Mouse (Mus musculus) hindbrain, embryonic 14.5 days (tissue): Measurements from ENCODE around the gene Tbata. TPM values are rescaled to one million over a fixed set of nuclear protein-coding genes. Genes with fewer than 3 reads are reported as not detected.

Experiments
- ATAC-seq: fragments of 200-750 bp; cut with Nextera tagmentation; 2 replicates; pipeline ENCODE4 v1.8.0; 2017; ENCODE audit warnings: moderate number of reproducible peaks, mild to moderate bottlenecking, moderate TSS enrichment, moderate library complexity; ENCODE audit not compliant: low FRiP score
- DNase-seq: peaks from one replicate; pipeline ENCODE4 v3.0.0-alpha.2; 2015; ENCODE audit warnings: low spot score
- H3K27ac ChIP-seq: fragments of 300-500 bp; sonication (generic); 2 replicates; pipeline ENCODE4 v1.5.1; 2014; ENCODE audit warnings: mild to moderate bottlenecking, moderate library complexity
- H3K27me3 ChIP-seq: fragments of 300-500 bp; sonication (generic); 2 replicates; pipeline ENCODE4 v1.6.1; 2014; ENCODE audit warnings: mild to moderate bottlenecking, low read length, mixed read lengths; ENCODE audit not compliant: control insufficient read depth, insufficient read depth
- H3K36me3 ChIP-seq: fragments of 300-500 bp; sonication (generic); replicated peaks from 2 replicates; pipeline ENCODE4 v1.6.1; 2014; ENCODE audit not compliant: control insufficient read depth, insufficient read depth
- H3K4me1 ChIP-seq: fragments of 300-500 bp; sonication (generic); replicated peaks from 2 replicates; pipeline ENCODE4 v1.6.1; 2014; ENCODE audit warnings: antibody characterized with exemption, low read length, mixed read lengths; ENCODE audit not compliant: control insufficient read depth, insufficient read depth
- H3K4me2 ChIP-seq: fragments of 300-500 bp; sonication (generic); replicated peaks from 2 replicates; pipeline ENCODE4 v1.6.1; 2014; ENCODE audit warnings: mild to moderate bottlenecking, moderate library complexity
- H3K4me3 ChIP-seq: fragments of 300-500 bp; sonication (generic); replicated peaks from 2 replicates; pipeline ENCODE4 v1.5.1; 2014; ENCODE audit warnings: mild to moderate bottlenecking, low read length
- H3K9ac ChIP-seq: fragments of 300-500 bp; sonication (generic); 2 replicates; pipeline ENCODE4 v1.6.1; 2014
- H3K9me3 ChIP-seq: fragments of 300-500 bp; sonication (generic); 2 replicates; pipeline ENCODE4 v1.6.1; 2016; ENCODE audit warnings: low read length; ENCODE audit not compliant: control insufficient read depth
- WGBS: fragments of 180-500 bp; shearing (Covaris S2); extraction: QIAGEN DNeasy Blood & Tissue Kit; methylation state at CpG from one replicate; pipeline ENCODE4 v1.1.7; 2014; 5-methylcytosine and 5-hydroxymethylcytosine counted together
- polyA plus RNA-seq: library from polyadenylated mRNA; unstranded; fragments of >200 nt; fragmentation: Nextera tagmentation; extraction: Ambion mirVana; gene quantifications from 2 replicates; pipeline ENCODE4 v1.2.1, GENCODE M21; 2014

Gene Tbata
- polyA plus RNA-seq, 1 experiment from 2014 or later = not detected

GRCm38 (mm10) chr10:61215658-61216057, 43.9 kb downstream of the Tbata start:
- Histone ChIP-seq H3K4me2 (no peak overlapping the region), H3K27me3 (peaks cover 5% of the 10 kb centered on the region; the same call in 1 of the 2 replicates), H3K9ac (no peak overlapping the region), H3K4me3 (no peak overlapping the region), H3K9me3 (no peaks in the 10 kb centered on the region), H3K27ac (no peak overlapping the region), H3K4me1 (no peaks in the 10 kb centered on the region), H3K36me3 (no peaks in the 10 kb centered on the region)
- 96% methylated on average over 6 of the region's 6 CpGs for whole genome bisulfite sequencing
- no peak for DNase-seq
- no peak for ATAC-seq

GRCm38 (mm10) chr10:61216163-61216562, 44.4 kb downstream of the Tbata start:
- ATAC-seq (no peak), DNase-seq (no peak)
- Histone ChIP-seq H3K9me3 (no peaks in the 10 kb centered on the region), H3K27me3 (peaks cover 5% of the 10 kb centered on the region; the same call in 1 of the 2 replicates), H3K4me2 (no peak overlapping the region), H3K9ac (no peak overlapping the region), H3K4me3 (no peak overlapping the region), H3K36me3 (no peaks in the 10 kb centered on the region), H3K27ac (no peak overlapping the region), H3K4me1 (no peaks in the 10 kb centered on the region)
- 89% methylated on average over 4 of the region's 4 CpGs for WGBS

- Histone ChIP-seq H3K27me3 (no peaks in the 10 kb centered on the region), H3K27ac (no peak overlapping the region), H3K36me3 (no peaks in the 10 kb centered on the region), H3K4me2 (no peak overlapping the region), H3K9me3 (no peaks in the 10 kb centered on the region), H3K9ac (no peak overlapping the region), H3K4me1 (no peaks in the 10 kb centered on the region), H3K4me3 (no peak overlapping the region)
- WGBS = 94% methylated on average over 4 of the region's 4 CpGs
- DNase-seq (no peak), ATAC-seq (no peak)
Observed at GRCm38 (mm10) chr10:61219318-61219717, 47.6 kb downstream of the Tbata start.

- 60% methylated on average over 5 of the region's 5 CpGs for WGBS
- Histone ChIP-seq H3K4me3 (no peak overlapping the region), H3K36me3 (no peaks in the 10 kb centered on the region), H3K9me3 (no peaks in the 10 kb centered on the region), H3K27me3 (no peaks in the 10 kb centered on the region), H3K4me2 (no peak overlapping the region), H3K4me1 (no peaks in the 10 kb centered on the region), H3K27ac (no peak overlapping the region), H3K9ac (no peak overlapping the region)
- ATAC-seq = no peak
- no peak for DNase-seq
Observed at GRCm38 (mm10) chr10:61225694-61226093, 53.9 kb downstream of the Tbata start.

GRCm38 (mm10) chr10:61226784-61227396, 55.1 kb downstream of the Tbata start:
- Histone ChIP-seq H3K4me1 (no peaks in the 10 kb centered on the region), H3K4me2 (no peak overlapping the region), H3K27me3 (no peaks in the 10 kb centered on the region), H3K4me3 (no peak overlapping the region), H3K36me3 (no peaks in the 10 kb centered on the region), H3K9ac (no peak overlapping the region), H3K27ac (no peak overlapping the region), H3K9me3 (no peaks in the 10 kb centered on the region)
- ATAC-seq (no peak), DNase-seq (no peak)
- 69% methylated on average over 4 of the region's 4 CpGs for WGBS

GRCm38 (mm10) chr10:61231756-61232155, 60.0 kb downstream of the Tbata start:
- no peaks in the 10 kb centered on the region for H3K9me3 ChIP-seq
- no peak overlapping the region for H3K4me3 ChIP-seq
- no peaks in the 10 kb centered on the region for H3K27me3 ChIP-seq
- no peak overlapping the region for H3K4me2 ChIP-seq
- H3K4me1 ChIP-seq = no peaks in the 10 kb centered on the region
- DNase-seq (no peak), ATAC-seq (no peak)
- 82% methylated on average over 3 of the region's 3 CpGs for WGBS
- no peak overlapping the region for H3K9ac ChIP-seq
- H3K27ac ChIP-seq = no peak overlapping the region
- H3K36me3 ChIP-seq = no peaks in the 10 kb centered on the region

- H3K27ac ChIP-seq = no peak overlapping the region
- no peak for ATAC-seq
- no peak overlapping the region for H3K4me3 ChIP-seq
- H3K36me3 ChIP-seq = no peaks in the 10 kb centered on the region
- 45% methylated on average over 7 of the region's 7 CpGs for WGBS
- H3K9ac ChIP-seq = no peak overlapping the region
- H3K4me1 ChIP-seq = no peaks in the 10 kb centered on the region
- no peaks in the 10 kb centered on the region for H3K27me3 ChIP-seq
- H3K9me3 ChIP-seq = no peaks in the 10 kb centered on the region
- H3K4me2 ChIP-seq = no peak overlapping the region
- DNase-seq = no peak
Observed at GRCm38 (mm10) chr10:61232858-61233567, 61.3 kb downstream of the Tbata start.

GRCm38 (mm10) chr10:61234319-61234718, 62.6 kb downstream of the Tbata start:
- Histone ChIP-seq H3K4me2 (no peak overlapping the region), H3K9me3 (peaks cover 6% of the 10 kb centered on the region; the same call in 1 of the 2 replicates), H3K36me3 (no peaks in the 10 kb centered on the region), H3K27me3 (no peaks in the 10 kb centered on the region), H3K9ac (no peak overlapping the region), H3K27ac (no peak overlapping the region), H3K4me3 (no peak overlapping the region), H3K4me1 (no peaks in the 10 kb centered on the region)
- WGBS = 88% methylated on average over 4 of the region's 4 CpGs
- ATAC-seq = no peak
- DNase-seq = no peak

GRCm38 (mm10) chr10:61235677-61236267, 64.0 kb downstream of the Tbata start:
- WGBS = 87% methylated on average over 6 of the region's 6 CpGs
- Histone ChIP-seq H3K4me3 (no peak overlapping the region), H3K27ac (no peak overlapping the region), H3K9ac (no peak overlapping the region), H3K36me3 (no peaks in the 10 kb centered on the region), H3K4me1 (no peaks in the 10 kb centered on the region), H3K9me3 (peaks cover 6% of the 10 kb centered on the region; the same call in 1 of the 2 replicates), H3K27me3 (no peaks in the 10 kb centered on the region), H3K4me2 (no peak overlapping the region)
- no peak for ATAC-seq
- no peak for DNase-seq
